8 mouse cellular contexts compared by ENCODE assay signal in the genomic region with DNA sequence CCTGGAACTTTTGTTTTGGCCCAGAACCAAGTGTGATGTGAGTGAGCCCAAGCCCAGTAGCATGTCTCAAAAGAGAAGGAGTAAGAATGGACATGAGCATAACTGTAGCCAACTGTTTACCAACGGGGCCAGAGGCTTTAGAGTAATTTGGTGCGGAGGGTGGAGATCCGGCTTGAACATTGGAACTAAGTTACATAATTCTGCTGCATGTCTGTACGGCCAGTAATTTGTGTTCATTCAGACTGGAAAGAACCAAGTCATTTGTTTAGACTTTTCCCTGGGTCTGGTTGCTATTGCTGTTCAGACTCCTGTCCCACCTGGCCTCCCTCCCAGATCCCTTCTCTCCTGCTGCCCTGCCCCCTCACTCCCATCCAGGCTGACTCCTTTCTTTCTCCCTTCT. TPM values are rescaled to one million over a fixed set of nuclear protein-coding genes. Genes with fewer than 3 reads are reported as not detected.
DNase-seq lines count a peak whose midpoint lies in the region; ATAC-seq and TF ChIP-seq lines count a peak whose summit lies in the region.

No protein-coding gene starts in this region.

- DNase-seq in forebrain, embryonic 11.5 days (ENCODE audit: low spot score), result no peak
- no peak for DNase-seq in layer of hippocampus, adult 2 months (ENCODE audit: low spot score in 2 of 2)
- DNase-seq in layer of hippocampus, adult 9-11 months, result no peak
- DNase-seq in gastrocnemius, postnatal 14 days, result peak; percentile 41
- DNase-seq in lung, postnatal 36 days, result peak; percentile 21
- DNase-seq in thymus, postnatal 10 days (ENCODE audit: low spot score in 2 of 2), result no peak
- DNase-seq in liver, postnatal 0 days, result no peak

- H3K9ac ChIP-seq in forebrain, embryonic 13.5 days, result no peak overlapping the region
- no peak overlapping the region for H3K9ac ChIP-seq in forebrain, embryonic 11.5 days (ENCODE audit: low read length)
- H3K9ac ChIP-seq in liver, postnatal 0 days (replicated peaks), result no peak overlapping the region

- H3K4me3 ChIP-seq in forebrain, embryonic 13.5 days, result no peak overlapping the region
- no peak overlapping the region for H3K4me3 ChIP-seq in forebrain, embryonic 11.5 days (ENCODE audit: low read depth, low read length)
- H3K4me3 ChIP-seq in layer of hippocampus, adult 2 months, result peak overlapping the region; percentile 18; the same call in 1 of the 2 replicates
- H3K4me3 ChIP-seq in liver, postnatal 0 days (ENCODE audit: low read depth, low read length), result no peak overlapping the region

- no peaks in the 10 kb centered on the region for H3K9me3 ChIP-seq in forebrain, embryonic 13.5 days (replicated peaks)
- no peaks in the 10 kb centered on the region for H3K9me3 ChIP-seq in forebrain, embryonic 11.5 days (ENCODE audit: control insufficient read depth, low read length)
- no peaks in the 10 kb centered on the region for H3K9me3 ChIP-seq in liver, postnatal 0 days (ENCODE audit: low read length)

- no peaks in the 10 kb centered on the region for H3K27me3 ChIP-seq in forebrain, embryonic 13.5 days
- no peaks in the 10 kb centered on the region for H3K27me3 ChIP-seq in forebrain, embryonic 11.5 days (ENCODE audit: control insufficient read depth, insufficient read depth, low read length)
- H3K27me3 ChIP-seq in liver, postnatal 0 days (ENCODE audit: insufficient read depth, low read length), result no peaks in the 10 kb centered on the region

- 71% methylated on average over 4 of the region's 4 CpGs for WGBS in forebrain, embryonic 13.5 days
- WGBS in forebrain, embryonic 11.5 days, result 81% methylated on average over 4 of the region's 4 CpGs
- 75% methylated on average over 4 of the region's 4 CpGs for WGBS in liver, postnatal 0 days (ENCODE audit: insufficient replicate concordance)

- no peak overlapping the region; the same call in 1 of the 2 replicates for H3K27ac ChIP-seq in forebrain, embryonic 13.5 days
- no peak overlapping the region for H3K27ac ChIP-seq in forebrain, embryonic 11.5 days (ENCODE audit: low read depth, low read length)
- peak overlapping the region; percentile 25; the same call in 1 of the 2 replicates for H3K27ac ChIP-seq in layer of hippocampus, adult 2 months
- H3K27ac ChIP-seq in liver, postnatal 0 days (ENCODE audit: low read depth), result no peak overlapping the region

- TF ChIP-seq EP300 in liver, postnatal 0 days (IDR thresholded peaks at IDR 0.05; ENCODE audit: low read depth), result no peak

- intact Hi-C loops in gastrocnemius, postnatal 14 days (cut with DNase I; ENCODE audit: low total_unique reads), result no loop called here

- H3K4me2 ChIP-seq in forebrain, embryonic 13.5 days, result peak overlapping the region; percentile 5; the same call in 1 of the 2 replicates
- H3K4me2 ChIP-seq in forebrain, embryonic 11.5 days (ENCODE audit: low read depth, low read length, severe bottlenecking), result no peak overlapping the region
- H3K4me2 ChIP-seq in liver, postnatal 0 days (ENCODE audit: low read depth, low read length), result no peak overlapping the region

- no peak for TF ChIP-seq CTCF in layer of hippocampus, adult 2 months (conservative IDR thresholded peaks at IDR 0.05)
- TF ChIP-seq CTCF in liver, postnatal 0 days (IDR thresholded peaks at IDR 0.05; ENCODE audit: low read depth), result no peak

- H3K4me1 ChIP-seq in forebrain, embryonic 13.5 days, result peaks cover 19% of the 10 kb centered on the region
- H3K4me1 ChIP-seq in forebrain, embryonic 11.5 days (replicated peaks; ENCODE audit: control insufficient read depth, insufficient read depth, low read length), result no peaks in the 10 kb centered on the region
- no peaks in the 10 kb centered on the region for H3K4me1 ChIP-seq in liver, postnatal 0 days (ENCODE audit: insufficient read depth)

- no peaks in the 10 kb centered on the region for H3K36me3 ChIP-seq in forebrain, embryonic 13.5 days (ENCODE audit: poor library complexity, severe bottlenecking)
- no peaks in the 10 kb centered on the region for H3K36me3 ChIP-seq in forebrain, embryonic 11.5 days (ENCODE audit: control insufficient read depth, insufficient read depth, low read length)
- H3K36me3 ChIP-seq in liver, postnatal 0 days (replicated peaks; ENCODE audit: insufficient read depth, low read length), result no peaks in the 10 kb centered on the region

- ATAC-seq in forebrain, embryonic 13.5 days, result peak; percentile 57; the same call in 1 of the 2 replicates
- ATAC-seq in forebrain, embryonic 11.5 days (replicated peaks; ENCODE audit: low FRiP score), result no peak
- no peak for ATAC-seq in liver, postnatal 0 days

RNA-seq across cellular contexts. Expression of a gene that starts 43.3 kb away (rescaled TPM):
- polyA plus RNA-seq in forebrain, embryonic 13.5 days (2015; fragmentation: Nextera tagmentation; extraction: Ambion mirVana), result 37.2 and 51.0 TPM in 2 replicates
- polyA plus RNA-seq in forebrain, embryonic 11.5 days (2014; fragmentation: Nextera tagmentation; extraction: Ambion mirVana), result 6.6 and 7.4 TPM in 2 replicates
- total RNA-seq in layer of hippocampus, adult 2 months (2021), result 10 to 100 TPM; 33.8 to 42.9 TPM
- total RNA-seq in gastrocnemius, postnatal 14 days (2021), result 1 to 10 TPM; 3.1 to 3.9 TPM
- polyA plus RNA-seq in liver, postnatal 0 days (2015; fragmentation: Nextera tagmentation; extraction: Ambion mirVana), result 0.54 and 0.56 TPM in 2 replicates

Comparison
In these comparisons a context has a peak if more than half of its experiments do, and no peak if none do; other contexts are left out.
1. DNase-seq: peak in gastrocnemius, postnatal 14 days (single experiment) and lung, postnatal 36 days (single experiment); none in forebrain, embryonic 11.5 days (single experiment), layer of hippocampus, adult 2 months (0 of 2), layer of hippocampus, adult 9-11 months (single experiment), thymus, postnatal 10 days (0 of 2) and liver, postnatal 0 days (single experiment).